Mouse (Mus musculus) lung, adult 10 weeks (tissue): ENCODE data around the gene Il33. TPM values are rescaled to one million over a fixed set of nuclear protein-coding genes. Genes with fewer than 3 reads are reported as not detected.

Source experiments
- polyA plus RNA-seq: library from polyadenylated mRNA; stranded (reverse); fragments of 350-450 nt; fragmentation: Illumina TruSeq; extraction: RNeasy Lipid Tissue Mini Kit (QIAGEN cat#74804); gene quantifications from one replicate; pipeline ENCODE4 v1.2.3, GENCODE M21; 2014; ENCODE audit warnings: low read depth, low replicate concordance; ENCODE audit not compliant: insufficient read depth

Il33 gene
- polyA plus RNA-seq, result 37.5 TPM

GRCm38 (mm10) chr19:29924638-29925258, at the start of gene Il33:
TSS of gene Il33 (plus strand) at chr19:29925114.

GRCm38 (mm10) chr19:30003621-30004020, 78.7 kb downstream of the Il33 start, which contains the start of gene Trpd52l3:
TSS of gene Trpd52l3 (plus strand) at chr19:30003790.

Other genes starting within 250 kb of the Il33 start
- gene Mlana, start 227.3 kb upstream of the Il33 start, polyA plus RNA-seq, result 3.1 TPM
- gene 9930021J03Rik, start 119.1 kb upstream of the Il33 start, polyA plus RNA-seq, result 3.6 TPM
- gene Ranbp6, start 112.1 kb upstream of the Il33 start, polyA plus RNA-seq, result 6.2 TPM
- not detected for gene Trpd52l3, start 78.7 kb downstream of the Il33 start, polyA plus RNA-seq
- 23.1 TPM for gene Uhrf2, start 105.4 kb downstream of the Il33 start, polyA plus RNA-seq